Comparison of ENCODE assay signal across 27 mouse cellular contexts in genomic region chr19:29885548-29885947, GRCm38 (mm10). TPM values are rescaled to one million over a fixed set of nuclear protein-coding genes. Genes with fewer than 3 reads are reported as not detected.
DNase-seq lines count a peak whose midpoint lies in the region; TF ChIP-seq lines count a peak whose summit lies in the region.
"Had no signal": no experiment of that assay in that cellular context is flagged by ENCODE, and none has a peak within 500 bp of the region (broad histone marks: within the 10 kb centered on the region; RNA-seq: fewer than 3 reads in every experiment).

No protein-coding gene starts in this region.

- no peak for TF ChIP-seq CTCF in kidney, adult 2 months (conservative IDR thresholded peaks at IDR 0.05; ENCODE audit: insufficient read depth, insufficient read length, low read depth, low read length)

- no peaks in the 10 kb centered on the region for H3K4me1 ChIP-seq in heart, embryonic 10.5 days
- H3K4me1 ChIP-seq in kidney, adult 2 months (ENCODE audit: control insufficient read depth, insufficient read depth, low read length): no peaks in the 10 kb centered on the region
- H3K4me1 ChIP-seq: forebrain, embryonic 13.5 days; heart, embryonic 13.5 days; midbrain, embryonic 13.5 days; neural tube, embryonic 13.5 days had no signal

- no peak for TF ChIP-seq POLR2A in kidney, adult 2 months (IDR thresholded peaks at IDR 0.05; ENCODE audit: low read depth, low read length)

- no peaks in the 10 kb centered on the region for H3K9me3 ChIP-seq in heart, embryonic 10.5 days
- H3K9me3 ChIP-seq: forebrain, embryonic 13.5 days; heart, embryonic 13.5 days; midbrain, embryonic 13.5 days; neural tube, embryonic 13.5 days had no signal

- no peaks in the 10 kb centered on the region for H3K27me3 ChIP-seq in heart, embryonic 10.5 days (ENCODE audit: insufficient read depth, poor library complexity, severe bottlenecking)
- no peaks in the 10 kb centered on the region for H3K27me3 ChIP-seq in kidney, adult 2 months (replicated peaks; ENCODE audit: control insufficient read depth, insufficient read depth, low read length)
- H3K27me3 ChIP-seq: forebrain, embryonic 13.5 days; heart, embryonic 13.5 days; midbrain, embryonic 13.5 days; neural tube, embryonic 13.5 days had no signal

- H3K4me3 ChIP-seq in heart, embryonic 10.5 days: no peak overlapping the region
- no peak overlapping the region for H3K4me3 ChIP-seq in kidney, adult 2 months (ENCODE audit: insufficient read depth, low read depth, low read length)
- H3K4me3 ChIP-seq: forebrain, embryonic 13.5 days; heart, embryonic 13.5 days; midbrain, embryonic 13.5 days; neural tube, embryonic 13.5 days had no signal

- H3K27ac ChIP-seq in heart, embryonic 10.5 days: no peak overlapping the region
- H3K27ac ChIP-seq in kidney, adult 2 months (ENCODE audit: insufficient read depth, low read depth, low read length): no peak overlapping the region
- H3K27ac ChIP-seq: forebrain, embryonic 13.5 days; heart, embryonic 13.5 days; hindbrain, embryonic 14.5 days; liver, embryonic 14.5 days; macrophage; midbrain, embryonic 13.5 days; neural tube, embryonic 13.5 days had no signal

- peak; percentile 65 to 78 for DNase-seq in heart, adult 18-20 months
- DNase-seq in heart, embryonic 10.5 days (ENCODE audit: low spot score): no peak
- DNase-seq in kidney, adult 2 months: peak; percentile 45
- no peak for DNase-seq in kidney, adult 11 months
- peak; percentile 11 to 55 for DNase-seq in layer of hippocampus, adult 18-20 months (ENCODE audit: low spot score in 2 of 2)
- DNase-seq in layer of hippocampus, postnatal 25 days (ENCODE audit: extremely low spot score in 1 of 2, low spot score in 1 of 2): no peak
- DNase-seq in heart, postnatal 25 days (ENCODE audit: low spot score): peak; percentile 17
- DNase-seq: adrenal gland, postnatal 25 days; cerebellum, adult 11-12 months; cerebellum, adult 9-11 months; embryo, embryonic 11 days; gastrocnemius, postnatal 14 days; kidney, adult 18-20 months; liver; lung, adult 2 months; lung, postnatal 10 days; thymus, adult 2 months; thymus, postnatal 36 days had no signal

- H3K36me3 ChIP-seq in heart, embryonic 10.5 days: no peaks in the 10 kb centered on the region
- no peaks in the 10 kb centered on the region for H3K36me3 ChIP-seq in kidney, adult 2 months (ENCODE audit: control insufficient read depth, insufficient read depth, low read length)
- H3K36me3 ChIP-seq: heart, embryonic 13.5 days; midbrain, embryonic 13.5 days; neural tube, embryonic 13.5 days had no signal

- 82% methylated on average over 6 of the region's 6 CpGs for WGBS in heart, embryonic 10.5 days
- WGBS in kidney, adult 2 months: 60% methylated on average over 6 of the region's 6 CpGs

- intact Hi-C loops in heart, postnatal 25 days (cut with DNase I): no loop called here

RNA-seq across cellular contexts. Expression of gene Il33, which starts 39.4 kb away (rescaled TPM):
- total RNA-seq in heart, adult 18-20 months (2021): 1 to 10 TPM; 4.9 to 8.3 TPM
- 1.1 and 1.7 TPM in 2 replicates for polyA plus RNA-seq in heart, embryonic 10.5 days (2016; fragmentation: Nextera tagmentation; extraction: Ambion mirVana)
- 5.6 and 8.2 TPM in 2 replicates for polyA plus RNA-seq in kidney, adult 2 months (2012; rRNA removed)
- 10 to 100 TPM; 78.2 to 91.3 TPM for total RNA-seq in layer of hippocampus, adult 18-20 months (2021)
- total RNA-seq in layer of hippocampus, postnatal 25 days (2021): 10 to 100 TPM; 20.2 to 22.6 TPM
- 1 to 10 TPM; 3.9 to 6.1 TPM for total RNA-seq in heart, postnatal 25 days (2021)
- total RNA-seq: hematopoietic stem cell, adult 5-6 weeks; megakaryocyte-erythroid progenitor cell, adult 5-6 weeks had no signal
- polyA plus RNA-seq: macrophage had no signal

Comparison
In these comparisons a context has a peak if more than half of its experiments do, and no peak if none do; other contexts are left out.
1. DNase-seq: peak in heart, adult 18-20 months (2 of 2), kidney, adult 2 months (single experiment), layer of hippocampus, adult 18-20 months (2 of 2) and heart, postnatal 25 days (single experiment); none in heart, embryonic 10.5 days (single experiment), kidney, adult 11 months (single experiment) and layer of hippocampus, postnatal 25 days (0 of 2).